Mouse (Mus musculus): ENCODE results near the gene Gm13272. TPM values are rescaled to one million over a fixed set of nuclear protein-coding genes. Genes with fewer than 3 reads are reported as not detected.
"Not testable (repeated sequence)": the region's sequence is repeated elsewhere in the genome, so short reads cannot be mapped to it uniquely, and the experiment has no call there.

Gene Gm13272
- not detected for total RNA-seq (2021)
- long read RNA-seq, experiment 1, result 0 reads
- long read RNA-seq, experiment 2, result 0 reads

DNA sequence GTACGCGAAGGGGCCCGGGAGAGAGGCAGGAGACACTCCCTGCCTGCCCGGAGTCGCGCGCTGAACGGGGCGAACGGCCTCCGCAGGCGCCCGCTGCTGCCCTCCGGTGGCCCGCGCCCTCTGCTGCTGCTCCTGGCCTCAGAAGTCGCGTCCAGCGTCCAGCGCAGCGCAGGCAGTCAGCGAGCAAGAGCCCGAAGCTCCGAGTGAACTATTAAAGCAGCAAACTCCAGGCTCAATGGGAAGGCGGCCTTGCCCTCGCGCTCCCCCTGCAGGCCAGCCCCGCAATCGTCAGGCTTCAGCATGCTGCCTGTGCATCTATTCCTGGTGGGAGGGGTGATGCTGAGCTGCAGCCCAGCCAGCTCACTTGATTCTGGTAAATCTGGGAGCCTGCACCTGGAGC, at the start of gene Gm13272:
TSS of gene Gm13272 (plus strand) at position 301 of the 400 bp plus-strand sequence.
- DNase-seq; intact Hi-C loops (cut with DNase I): not testable (repeated sequence)

DNA sequence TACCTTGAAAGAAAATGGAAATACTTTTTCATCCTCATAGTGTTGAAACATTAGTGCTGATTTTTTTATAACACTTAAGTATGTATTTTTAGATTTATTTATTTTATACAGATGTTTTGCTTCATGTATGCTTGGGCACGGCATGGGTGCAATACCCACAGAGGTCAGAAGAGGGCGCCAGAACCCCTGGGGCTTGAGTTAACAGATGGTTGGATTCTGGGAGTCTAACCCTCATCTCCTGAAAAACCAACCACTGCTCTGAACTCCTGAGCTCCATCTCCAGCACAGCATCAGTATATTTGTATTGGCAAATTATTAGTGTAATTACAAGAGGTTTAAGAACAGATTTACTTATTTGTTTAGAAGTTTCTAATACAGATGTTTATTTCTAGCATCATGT, 41.2 kb upstream of the Gm13272 start:
- intact Hi-C loops (cut with DNase I), result no loop called here
- DNase-seq, result peak; percentile 75 to 85

DNA sequence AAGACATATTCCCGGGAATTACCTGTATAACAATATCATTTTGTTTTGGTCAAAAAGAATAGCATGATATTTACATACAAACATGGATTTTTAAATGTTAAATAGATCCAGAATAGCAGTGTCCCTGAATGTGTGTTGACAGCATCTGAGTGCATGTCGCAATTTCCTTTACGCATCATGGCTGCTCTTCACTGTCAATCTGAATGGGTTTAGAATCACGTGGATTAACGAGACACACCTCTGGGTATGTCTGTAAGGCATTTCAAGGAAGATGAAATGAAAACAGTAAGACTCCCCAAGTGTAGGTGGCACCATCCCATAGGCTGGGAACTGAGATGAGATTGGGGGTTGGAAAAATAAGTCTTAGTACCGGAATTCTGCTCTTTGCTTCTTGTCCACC, 40.6 kb upstream of the Gm13272 start:
- no peak for DNase-seq
- intact Hi-C loops (cut with DNase I), result no loop called here

DNA sequence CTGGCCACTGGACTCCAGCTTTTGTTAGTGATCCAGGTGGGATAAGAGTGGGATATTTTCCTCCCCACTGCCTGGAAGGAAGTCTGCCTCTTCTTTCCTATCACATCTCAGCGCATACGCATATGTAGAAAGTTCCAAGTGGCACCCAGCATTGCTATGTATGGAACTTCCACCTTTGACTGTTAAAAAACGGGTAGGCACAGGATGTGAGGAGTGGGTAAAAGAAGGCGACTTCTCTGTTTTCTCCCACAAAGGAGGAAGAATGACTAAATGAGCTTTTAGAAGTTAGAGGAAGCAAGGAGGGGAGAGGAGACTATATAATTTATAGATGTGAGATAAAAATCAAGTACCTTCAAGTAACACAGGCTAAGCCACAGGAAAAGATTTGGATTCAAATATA, 38.2 kb upstream of the Gm13272 start:
- intact Hi-C loops (cut with DNase I), result no loop called here
- DNase-seq, result no peak

DNA sequence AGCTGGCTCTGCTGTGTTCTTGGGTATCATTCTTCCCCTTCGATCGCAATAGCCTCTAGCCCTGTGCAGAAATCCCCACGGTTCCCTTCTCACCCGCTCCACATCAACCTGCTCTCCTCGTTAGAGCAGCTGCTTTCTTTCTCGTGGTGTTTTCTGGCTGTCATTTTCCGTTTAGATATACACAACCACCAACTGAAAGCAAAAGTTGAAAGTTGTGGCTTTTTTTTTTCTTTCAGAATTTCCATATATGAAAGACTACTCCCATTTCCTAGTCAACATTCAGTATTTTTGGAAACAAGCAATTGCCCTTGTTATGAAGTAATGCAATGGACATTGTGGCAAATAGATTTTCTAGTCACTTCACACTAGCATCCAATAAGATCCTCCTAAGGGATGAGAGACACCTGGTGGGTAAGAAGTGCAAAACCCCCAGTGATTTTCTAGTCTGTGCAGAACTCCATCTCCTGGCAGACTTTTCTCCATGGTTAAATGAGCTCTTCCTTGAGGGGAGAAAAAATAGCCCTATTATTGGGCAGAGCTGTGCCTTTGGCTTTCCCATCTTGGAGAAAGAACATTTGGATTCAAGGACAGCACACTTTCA, 36.8 kb upstream of the Gm13272 start:
- DNase-seq, result no peak
- intact Hi-C loops (cut with DNase I), result no loop called here

DNA sequence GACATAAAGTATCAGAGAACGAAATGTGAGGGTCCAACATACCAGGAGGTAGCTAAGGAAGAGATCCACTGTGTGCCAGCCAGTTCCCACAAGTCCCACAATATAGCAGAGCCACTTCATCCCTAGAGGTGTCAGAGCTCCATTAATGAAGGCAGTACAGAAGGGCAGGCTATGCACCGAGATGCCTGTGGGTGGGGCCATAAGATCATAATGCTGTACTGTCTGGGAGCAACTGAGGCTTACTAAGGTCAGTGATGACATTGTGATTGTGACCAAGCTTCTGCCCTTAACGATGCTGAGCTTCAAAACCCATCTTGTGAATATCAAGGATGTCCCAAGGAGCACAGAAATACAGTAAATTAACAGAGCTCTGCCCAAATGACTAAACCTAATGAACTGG, 35.4 kb upstream of the Gm13272 start:
- DNase-seq, result no peak
- intact Hi-C loops (cut with DNase I), result no loop called here

DNA sequence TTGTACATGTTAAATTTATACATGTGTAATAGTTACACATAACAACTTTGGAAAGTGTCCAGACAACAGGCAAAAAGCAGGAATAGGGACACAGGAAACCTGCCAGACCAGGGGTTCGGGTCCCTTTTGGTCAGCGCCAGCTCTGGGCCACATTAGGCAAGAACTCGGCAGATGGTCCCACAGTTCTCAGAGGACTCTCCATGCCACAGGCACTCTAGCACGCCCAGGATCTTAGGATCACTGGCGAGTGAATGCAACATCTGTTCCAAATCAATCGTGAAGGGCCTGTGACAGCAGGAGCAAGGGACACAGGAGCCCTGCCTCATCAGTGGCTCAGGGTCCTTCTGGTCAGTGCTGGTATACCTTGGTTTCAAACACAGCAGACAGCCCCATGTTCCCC, 29.7 kb upstream of the Gm13272 start:
- no peak for DNase-seq
- intact Hi-C loops (cut with DNase I), result no loop called here

DNA sequence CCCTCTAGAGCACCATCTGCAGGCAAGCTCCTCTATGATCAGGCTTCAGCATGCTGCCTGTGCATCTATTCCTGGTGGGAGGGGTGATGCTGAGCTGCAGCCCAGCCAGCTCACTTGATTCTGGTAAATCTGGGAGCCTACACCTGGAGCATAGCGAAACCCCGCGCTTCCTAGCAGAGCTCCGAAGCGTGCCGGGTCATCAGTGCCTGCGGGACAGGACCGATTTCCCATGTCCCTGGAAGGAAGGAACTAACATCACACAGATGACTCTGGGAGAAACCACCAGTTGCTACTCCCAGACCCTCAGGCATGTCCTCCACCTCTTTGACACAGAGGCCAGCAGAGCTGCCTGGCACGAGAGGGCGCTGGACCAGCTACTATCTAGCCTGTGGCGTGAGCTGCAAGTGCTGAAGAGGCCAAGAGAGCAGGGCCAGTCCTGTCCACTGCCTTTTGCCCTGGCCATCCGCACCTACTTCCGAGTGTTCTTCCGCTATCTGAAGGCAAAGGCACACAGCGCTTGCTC, 24.8 kb upstream of the Gm13272 start, which contains the start of gene Gm13271:
TSS of gene Gm13271 (plus strand) at position 51 of the 523 bp plus-strand sequence.
- intact Hi-C loops (cut with DNase I), result not testable (repeated sequence)
- peak; percentile 66 to 71 for DNase-seq

DNA sequence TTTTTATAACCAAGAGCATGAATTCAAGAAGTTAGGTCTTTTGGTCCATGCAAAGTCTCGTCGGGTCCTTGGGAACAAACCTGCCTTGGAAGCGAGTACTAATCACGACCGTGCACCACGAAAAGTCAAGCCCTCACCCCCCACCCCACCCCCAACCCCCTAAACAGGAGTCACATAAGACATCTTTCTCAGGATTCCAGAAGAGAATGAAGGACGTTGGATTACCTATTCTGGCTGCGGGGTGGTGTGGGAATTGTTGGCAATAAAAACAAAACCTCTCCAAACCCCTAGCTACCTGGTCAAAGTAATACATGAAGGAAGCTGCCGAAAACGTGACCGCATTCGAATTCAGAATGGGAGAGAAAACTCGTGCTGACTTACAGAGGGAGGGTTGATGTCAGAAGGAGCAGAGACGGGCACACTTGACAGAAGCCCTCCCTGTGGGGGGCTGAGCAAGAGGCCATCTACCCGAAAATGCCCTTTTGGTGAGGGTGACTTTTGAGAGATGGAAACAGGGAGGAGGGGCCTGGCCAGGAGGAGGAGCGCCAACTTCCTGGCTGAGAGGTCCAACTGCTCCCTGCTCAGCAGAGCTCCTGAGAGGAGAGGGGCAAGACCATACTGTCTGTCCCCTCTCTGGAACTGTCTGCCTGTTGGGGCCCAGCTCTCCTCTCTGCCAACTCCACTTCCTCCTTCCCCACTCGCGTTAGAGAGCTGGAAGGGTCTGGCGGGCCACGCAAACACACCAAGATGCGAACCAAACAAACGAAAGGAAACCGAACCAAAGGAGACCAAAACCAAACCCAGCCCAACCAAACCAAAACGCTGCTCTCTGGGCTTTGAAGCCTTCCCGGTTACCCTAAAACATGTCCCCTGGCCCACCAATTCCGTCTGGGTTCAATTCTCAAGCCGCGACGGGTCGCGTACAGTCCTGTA, 22.8 kb upstream of the Gm13272 start:
- peak in 1 of 2 experiments; percentile 9 for DNase-seq

DNA sequence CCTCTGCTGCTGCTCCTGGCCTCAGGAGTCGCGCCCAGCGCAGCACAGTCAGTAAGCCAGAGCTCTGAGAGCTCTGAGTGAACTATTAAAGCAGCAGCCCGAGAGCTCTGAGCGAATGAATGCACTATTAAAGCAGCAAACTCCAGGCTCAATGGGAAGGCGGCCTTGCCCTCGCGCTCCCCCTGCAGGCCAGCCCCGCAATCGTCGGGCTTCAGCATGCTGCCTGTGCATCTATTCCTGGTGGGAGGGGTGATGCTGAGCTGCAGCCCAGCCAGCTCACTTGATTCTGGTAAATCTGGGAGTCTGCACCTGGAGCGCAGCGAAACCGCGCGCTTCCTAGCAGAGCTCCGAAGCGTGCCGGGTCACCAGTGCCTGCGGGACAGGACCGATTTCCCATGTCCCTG, 22.0 kb upstream of the Gm13272 start:
- peak; percentile 87 to 89 for DNase-seq
- intact Hi-C loops (cut with DNase I), result not testable (repeated sequence)

More for the DNA sequence above, 22.8 kb upstream of the Gm13272 start:
- intact Hi-C loops (cut with DNase I), result not testable (repeated sequence)

DNA sequence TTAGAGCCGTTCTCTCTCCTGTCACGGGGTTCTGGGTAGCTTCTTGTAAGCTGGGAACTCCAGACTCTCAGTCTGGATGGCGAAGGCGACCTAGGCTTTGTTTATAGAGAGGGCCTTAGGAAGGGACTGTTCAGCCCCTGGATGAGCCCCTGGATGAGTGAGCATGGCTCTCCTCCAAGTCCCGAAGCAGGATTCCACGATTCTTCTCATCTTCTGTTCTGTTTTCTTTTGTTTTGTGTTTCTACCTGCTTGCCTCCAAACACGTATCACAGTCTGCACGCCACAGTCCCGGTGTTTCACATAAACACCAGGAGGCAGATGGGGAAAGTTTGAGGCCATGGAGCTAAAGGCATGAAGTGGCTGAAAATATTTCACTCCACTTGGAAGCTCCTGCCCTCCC, 20.9 kb upstream of the Gm13272 start:
- intact Hi-C loops (cut with DNase I); DNase-seq: not testable (repeated sequence)

DNA sequence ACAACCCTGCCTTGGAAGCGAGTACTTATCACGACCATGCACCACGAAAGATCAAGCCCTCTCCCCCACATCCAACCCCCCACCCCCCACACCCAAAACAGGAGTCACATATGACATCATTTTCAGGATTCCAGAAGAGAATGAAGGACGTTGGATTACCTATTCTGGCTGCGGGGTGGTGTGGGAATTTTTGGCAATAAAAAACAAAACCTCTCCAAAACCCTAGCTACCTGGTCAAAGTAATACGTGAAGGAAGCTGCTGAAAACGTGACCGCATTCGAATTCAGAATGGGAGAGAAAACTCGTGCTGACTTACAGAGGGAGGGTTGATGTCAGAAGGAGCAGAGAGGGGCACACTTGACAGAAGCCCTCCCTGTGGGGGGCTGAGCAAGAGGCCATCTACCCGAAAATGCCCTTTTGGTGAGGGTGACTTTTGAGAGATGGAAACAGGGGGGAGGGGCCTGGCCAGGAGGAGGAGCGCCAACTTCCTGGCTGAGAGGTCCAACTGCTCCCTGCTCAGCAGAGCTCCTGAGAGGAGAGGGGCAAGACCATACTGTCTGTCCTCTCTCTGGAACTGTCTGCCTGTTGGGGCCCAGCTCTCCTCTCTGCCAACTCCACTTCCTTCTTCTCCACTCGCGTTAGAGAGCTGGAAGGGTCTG, 19.9 kb upstream of the Gm13272 start, which contains the start of gene Gm13283:
TSS of gene Gm13283 (plus strand) at position 510 of the 659 bp plus-strand sequence.
- intact Hi-C loops (cut with DNase I), result not testable (repeated sequence)
- peak; percentile 26 to 28 for DNase-seq

DNA sequence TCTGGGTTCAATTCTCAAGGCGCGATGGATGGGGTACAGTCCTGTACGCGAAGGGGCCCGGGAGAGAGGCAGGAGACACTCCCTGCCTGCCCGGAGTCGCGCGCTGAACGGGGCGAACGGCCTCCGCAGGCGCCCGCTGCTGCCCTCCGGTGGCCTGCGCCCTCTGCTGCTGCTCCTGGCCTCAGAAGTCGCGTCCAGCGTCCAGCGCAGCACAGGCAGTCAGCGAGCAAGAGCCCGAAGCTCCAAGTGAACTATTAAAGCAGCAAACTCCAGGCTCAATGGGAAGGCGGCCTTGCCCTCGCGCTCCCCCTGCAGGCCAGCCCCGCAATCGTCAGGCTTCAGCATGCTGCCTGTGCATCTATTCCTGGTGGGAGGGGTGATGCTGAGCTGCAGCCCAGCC, 19.2 kb upstream of the Gm13272 start:
- intact Hi-C loops (cut with DNase I), result not testable (repeated sequence)

DNA sequence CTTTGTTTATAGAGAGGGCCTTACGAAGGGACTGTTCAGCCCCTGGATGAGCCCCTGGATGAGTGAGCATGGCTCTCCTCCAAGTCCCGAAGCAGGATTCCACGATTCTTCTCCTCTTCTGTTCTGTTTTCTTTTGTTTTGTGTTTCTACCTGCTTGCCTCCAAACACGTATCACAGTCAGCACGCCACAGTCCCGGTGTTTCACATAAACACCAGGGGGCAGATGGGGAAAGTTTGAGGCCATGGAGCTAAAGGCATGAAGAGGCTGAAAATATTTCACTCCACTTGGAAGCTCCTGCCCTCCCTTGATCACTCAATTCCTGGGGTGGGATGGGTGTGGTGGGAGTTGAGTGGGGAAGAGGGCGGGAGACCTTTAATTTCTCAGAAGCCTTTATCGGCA, 17.9 kb upstream of the Gm13272 start:
- peak; percentile 57 to 67 for DNase-seq
- intact Hi-C loops (cut with DNase I), result not testable (repeated sequence)

More for the DNA sequence above, 19.2 kb upstream of the Gm13272 start:
- DNase-seq, result peak; percentile 82 to 83

DNA sequence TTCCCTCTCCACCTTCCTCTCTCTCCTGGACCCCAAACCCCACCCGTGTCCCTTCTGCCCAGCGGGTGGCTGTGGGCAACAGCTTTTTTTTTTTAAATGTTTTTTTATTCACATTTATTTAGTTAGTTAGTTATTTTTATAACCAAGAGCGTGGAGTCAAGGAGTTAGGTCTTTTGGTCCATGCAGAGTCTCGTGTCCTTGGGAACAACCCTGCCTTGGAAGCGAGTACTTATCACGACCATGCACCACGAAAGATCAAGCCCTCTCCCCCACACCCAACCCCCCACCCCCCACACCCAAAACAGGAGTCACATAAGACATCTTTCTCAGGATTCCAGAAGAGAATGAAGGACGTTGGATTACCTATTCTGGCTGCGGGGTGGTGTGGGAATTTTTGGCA, 17.3 kb upstream of the Gm13272 start:
- DNase-seq, result peak in 1 of 2 experiments; percentile 10
- intact Hi-C loops (cut with DNase I), result not testable (repeated sequence)

DNA sequence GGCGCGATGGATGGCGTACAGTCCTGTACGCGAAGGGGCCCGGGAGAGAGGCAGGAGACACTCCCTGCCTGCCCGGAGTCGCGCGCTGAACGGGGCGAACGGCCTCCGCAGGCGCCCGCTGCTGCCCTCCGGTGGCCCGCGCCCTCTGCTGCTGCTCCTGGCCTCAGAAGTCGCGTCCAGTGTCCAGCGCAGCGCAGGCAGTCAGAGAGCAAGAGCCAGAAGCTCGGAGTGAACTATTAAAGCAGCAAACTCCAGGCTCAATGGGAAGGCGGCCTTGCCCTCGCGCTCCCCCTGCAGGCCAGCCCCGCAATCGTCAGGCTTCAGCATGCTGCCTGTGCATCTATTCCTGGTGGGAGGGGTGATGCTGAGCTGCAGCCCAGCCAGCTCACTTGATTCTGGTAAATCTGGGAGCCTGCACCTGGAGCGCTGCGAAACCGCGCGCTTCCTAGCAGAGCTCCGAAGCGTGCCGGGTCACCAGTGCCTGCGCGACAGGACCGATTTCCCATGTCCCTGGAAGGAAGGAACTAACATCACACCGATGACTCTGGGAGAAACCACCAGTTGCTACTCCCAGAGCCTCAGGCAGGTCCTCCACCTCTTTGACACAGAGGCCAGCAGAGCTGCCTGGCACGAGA, 16.1 kb upstream of the Gm13272 start:
- intact Hi-C loops (cut with DNase I), result not testable (repeated sequence)

DNA sequence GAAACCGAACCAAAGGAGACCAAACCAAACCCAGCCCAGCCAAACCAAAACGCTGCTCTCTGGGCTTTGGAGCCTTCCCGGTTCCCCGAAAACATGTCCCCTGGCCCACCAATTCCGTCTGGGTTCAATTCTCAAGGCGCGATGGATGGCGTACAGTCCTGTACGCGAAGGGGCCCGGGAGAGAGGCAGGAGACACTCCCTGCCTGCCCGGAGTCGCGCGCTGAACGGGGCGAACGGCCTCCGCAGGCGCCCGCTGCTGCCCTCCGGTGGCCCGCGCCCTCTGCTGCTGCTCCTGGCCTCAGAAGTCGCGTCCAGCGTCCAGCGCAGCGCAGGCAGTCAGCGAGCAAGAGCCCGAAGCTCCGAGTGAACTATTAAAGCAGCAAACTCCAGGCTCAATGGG, 6.1 kb upstream of the Gm13272 start, which contains the start of gene Gm13290:
TSS of gene Gm13290 (plus strand) at position 301 of the 400 bp plus-strand sequence.
- intact Hi-C loops (cut with DNase I); DNase-seq: not testable (repeated sequence)

More for the DNA sequence above, 16.1 kb upstream of the Gm13272 start:
- DNase-seq, result peak; percentile 55 to 59

DNA sequence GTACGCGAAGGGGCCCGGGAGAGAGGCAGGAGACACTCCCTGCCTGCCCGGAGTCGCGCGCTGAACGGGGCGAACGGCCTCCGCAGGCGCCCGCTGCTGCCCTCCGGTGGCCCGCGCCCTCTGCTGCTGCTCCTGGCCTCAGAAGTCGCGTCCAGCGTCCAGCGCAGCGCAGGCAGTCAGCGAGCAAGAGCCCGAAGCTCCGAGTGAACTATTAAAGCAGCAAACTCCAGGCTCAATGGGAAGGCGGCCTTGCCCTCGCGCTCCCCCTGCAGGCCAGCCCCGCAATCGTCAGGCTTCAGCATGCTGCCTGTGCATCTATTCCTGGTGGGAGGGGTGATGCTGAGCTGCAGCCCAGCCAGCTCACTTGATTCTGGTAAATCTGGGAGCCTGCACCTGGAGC, 3.0 kb upstream of the Gm13272 start, which contains the start of gene Gm13289:
TSS of gene Gm13289 (plus strand) at position 301 of the 400 bp plus-strand sequence.
- intact Hi-C loops (cut with DNase I); DNase-seq: not testable (repeated sequence)

DNA sequence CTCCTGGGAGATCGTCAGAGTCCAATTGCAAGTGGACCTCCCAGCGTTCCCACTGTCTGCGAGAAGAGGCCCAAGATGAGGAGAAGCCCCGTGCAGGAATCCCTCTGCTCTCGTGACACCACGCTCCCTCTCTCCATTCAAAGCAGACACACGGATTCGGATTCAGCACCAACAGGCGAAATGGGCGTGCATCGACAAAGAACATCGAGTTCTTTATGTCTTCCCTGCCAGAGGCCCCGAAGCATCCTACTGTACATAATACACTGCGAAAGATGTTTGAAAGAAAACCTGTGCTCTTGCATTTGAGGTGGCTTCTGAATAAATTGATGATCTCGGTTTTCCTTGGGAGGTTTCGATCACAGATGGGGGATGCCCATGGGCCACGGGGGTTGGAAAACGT, 670 bp downstream of the Gm13272 start:
- intact Hi-C loops (cut with DNase I); DNase-seq: not testable (repeated sequence)

DNA sequence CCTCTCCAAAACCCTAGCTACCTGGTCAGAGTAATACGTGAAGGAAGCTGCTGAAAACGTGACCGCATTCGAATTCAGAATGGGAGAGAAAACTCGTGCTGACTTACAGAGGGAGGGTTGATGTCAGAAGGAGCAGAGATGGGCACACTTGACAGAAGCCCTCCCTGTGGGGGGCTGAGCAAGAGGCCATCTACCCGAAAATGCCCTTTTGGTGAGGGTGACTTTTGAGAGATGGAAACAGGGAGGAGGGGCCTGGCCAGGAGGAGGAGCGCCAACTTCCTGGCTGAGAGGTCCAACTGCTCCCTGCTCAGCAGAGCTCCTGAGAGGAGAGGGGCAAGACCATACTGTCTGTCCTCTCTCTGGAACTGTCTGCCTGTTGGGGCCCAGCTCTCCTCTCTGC, 2.2 kb downstream of the Gm13272 start, which contains the start of gene Ifnz:
TSS of gene Ifnz (plus strand) at position 301 of the 400 bp plus-strand sequence.
- DNase-seq; intact Hi-C loops (cut with DNase I): not testable (repeated sequence)

Measured in heart, postnatal 14 days (tissue).